Mouse (Mus musculus) inflammation-experienced regulatory T-cells, adult 6 months (primary cell): ENCODE measurements at regions not wholly inside any gene's neighbourhood (a gene's known extent, or its start where the extent isn't known, plus 50 kb on each side); places are given as distances from the start of the nearest gene placed in this dataset.

Experiments
- ATAC-seq: one replicate; pipeline ENCODE4 v1.8.0; 2017

DNA sequence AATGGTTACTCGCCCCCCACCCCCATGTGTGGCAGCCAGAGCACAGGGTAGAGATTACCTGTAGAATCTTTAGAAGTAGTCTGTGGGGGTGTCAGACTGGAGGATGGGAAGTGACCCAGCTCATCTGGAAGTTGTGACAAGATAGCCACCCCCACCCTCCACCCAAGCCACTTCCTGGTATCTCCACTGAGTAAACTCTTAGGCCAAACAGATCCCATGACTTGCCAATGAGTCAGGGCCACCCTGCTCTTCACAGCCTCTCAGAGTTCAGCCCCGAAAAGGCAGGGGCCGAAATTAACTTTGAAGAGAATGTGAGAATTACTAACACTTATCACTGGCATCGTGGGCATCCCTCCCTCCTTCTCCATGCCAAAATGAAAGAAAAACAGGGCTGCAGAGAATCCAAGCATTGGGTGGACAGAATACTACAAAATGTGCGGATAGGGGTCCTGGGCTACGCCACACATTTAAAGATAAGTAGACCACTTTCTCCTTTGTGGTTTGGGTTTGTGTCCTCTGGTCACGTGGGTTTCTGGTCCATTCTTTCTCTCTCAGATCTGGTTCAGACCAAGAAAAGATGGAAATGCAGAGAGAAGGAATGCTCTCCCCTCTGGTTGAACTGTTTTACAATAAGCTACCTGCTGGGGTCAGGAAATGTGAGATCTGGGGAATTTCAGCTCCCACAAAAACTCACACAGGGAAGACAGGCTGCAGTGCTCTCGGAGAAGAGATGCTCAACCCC, 250.6 kb downstream of the Sox9 start:
- ATAC-seq = no peak

- ATAC-seq = no peak
Observed at GRCm38 (mm10) chr11:113034911-113035310, 252.9 kb downstream of the Sox9 start.

GRCm38 (mm10) chr11:113037736-113038135, 255.7 kb downstream of the Sox9 start:
- no peak for ATAC-seq

- ATAC-seq = no peak
Observed at GRCm38 (mm10) chr11:113042710-113043109, 260.7 kb downstream of the Sox9 start.

- ATAC-seq = no peak
Observed at GRCm38 (mm10) chr11:113046200-113047051, 264.4 kb downstream of the Sox9 start.

- no peak for ATAC-seq
Observed at GRCm38 (mm10) chr11:113048158-113048557, 266.1 kb downstream of the Sox9 start.

- ATAC-seq = no peak
Observed at GRCm38 (mm10) chr11:113049593-113049992, 267.6 kb downstream of the Sox9 start.

GRCm38 (mm10) chr11:113052536-113052935, 270.5 kb downstream of the Sox9 start:
- no peak for ATAC-seq

GRCm38 (mm10) chr11:113056042-113056632, 274.1 kb downstream of the Sox9 start:
- ATAC-seq = no peak

GRCm38 (mm10) chr11:113056824-113057223, 274.8 kb downstream of the Sox9 start:
- ATAC-seq = no peak

DNA sequence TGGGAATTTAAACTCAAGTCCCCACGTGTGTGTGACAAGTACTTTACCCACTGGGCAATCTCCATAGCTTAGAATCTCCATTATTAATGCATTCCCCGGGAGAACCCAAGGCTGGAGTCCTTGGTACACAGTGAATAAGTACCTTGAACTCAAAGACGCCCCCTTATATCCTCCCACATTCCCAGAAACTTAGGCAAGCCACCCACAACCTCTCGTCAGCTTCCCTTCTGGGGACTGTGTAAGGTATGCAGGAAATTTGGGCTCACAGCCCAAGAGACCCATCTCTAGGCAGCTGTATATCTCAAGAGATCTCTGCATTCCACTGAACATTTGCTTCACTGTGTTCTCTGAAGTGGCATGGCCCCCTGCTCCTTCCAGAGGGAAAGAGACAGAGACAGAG, 288.3 kb downstream of the Sox9 start:
- no peak for ATAC-seq

- ATAC-seq = no peak
Observed at GRCm38 (mm10) chr11:113071942-113072341, 289.9 kb downstream of the Sox9 start.

- ATAC-seq = no peak
Observed at GRCm38 (mm10) chr11:113074328-113074727, 292.3 kb downstream of the Sox9 start.

DNA sequence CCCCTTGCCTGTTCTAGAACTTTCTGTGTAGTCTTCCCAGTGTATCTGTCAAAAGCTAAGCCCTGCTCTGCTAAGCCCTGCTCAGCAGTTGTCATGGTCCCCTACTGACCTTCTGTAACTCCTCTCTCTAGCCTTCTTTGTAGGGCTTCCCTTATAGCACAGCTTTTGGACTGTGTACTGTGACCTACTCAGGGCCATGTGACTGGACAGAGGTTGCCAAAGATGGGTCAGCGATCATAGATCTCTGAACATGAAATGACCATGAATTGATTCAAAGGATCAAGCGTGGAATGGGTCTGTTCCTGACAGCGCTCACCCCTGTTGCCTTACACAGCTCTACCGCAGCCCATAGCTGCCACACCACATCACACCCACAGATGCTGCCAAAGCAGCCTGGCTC, 294.3 kb downstream of the Sox9 start:
- ATAC-seq = no peak

- ATAC-seq = no peak
Observed at GRCm38 (mm10) chr11:113080311-113080710, 298.3 kb downstream of the Sox9 start.

- no peak for ATAC-seq
Observed at GRCm38 (mm10) chr11:113084442-113084841, 302.4 kb downstream of the Sox9 start.

DNA sequence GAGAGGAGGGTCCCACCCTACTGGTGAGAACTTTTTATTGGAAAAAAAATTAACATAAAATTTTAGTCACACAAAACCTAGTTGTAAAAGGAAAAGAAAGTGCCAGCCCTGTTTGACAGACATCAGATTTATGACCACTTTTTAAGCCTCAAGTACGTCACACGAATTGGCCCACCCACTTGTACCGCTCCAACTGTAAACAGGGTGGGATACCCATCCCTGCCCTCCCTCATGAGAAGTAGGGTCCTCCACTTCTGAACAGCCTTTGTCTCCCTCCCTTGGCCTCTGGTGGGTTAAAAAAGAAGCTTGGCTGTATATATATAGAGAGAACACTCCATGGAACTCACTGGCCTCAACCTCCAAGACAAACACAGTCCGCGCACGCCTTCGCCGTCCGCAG, 303.5 kb downstream of the Sox9 start:
- no peak for ATAC-seq

DNA sequence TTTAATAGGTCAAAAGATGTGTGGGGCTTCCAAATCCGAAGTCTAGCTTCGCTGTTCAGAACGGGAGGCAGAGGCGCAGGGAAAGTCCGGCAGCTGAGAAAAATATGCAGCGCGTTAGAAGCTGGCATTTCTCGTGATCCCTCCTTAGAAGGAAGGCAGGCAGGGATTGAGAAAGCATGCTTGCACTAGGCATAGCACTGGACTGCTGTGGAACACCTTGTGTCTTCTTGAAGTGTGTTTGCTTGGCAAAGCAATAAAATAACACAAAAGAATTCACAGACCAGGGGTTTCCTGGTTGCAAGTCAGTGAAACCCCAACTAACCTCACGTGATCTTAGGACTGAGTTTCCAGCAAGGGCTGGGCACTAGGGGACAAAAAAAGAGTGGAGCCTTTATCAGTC, 305.1 kb downstream of the Sox9 start:
- ATAC-seq = no peak

GRCm38 (mm10) chr11:113089637-113090351, 307.8 kb downstream of the Sox9 start:
- no peak for ATAC-seq

DNA sequence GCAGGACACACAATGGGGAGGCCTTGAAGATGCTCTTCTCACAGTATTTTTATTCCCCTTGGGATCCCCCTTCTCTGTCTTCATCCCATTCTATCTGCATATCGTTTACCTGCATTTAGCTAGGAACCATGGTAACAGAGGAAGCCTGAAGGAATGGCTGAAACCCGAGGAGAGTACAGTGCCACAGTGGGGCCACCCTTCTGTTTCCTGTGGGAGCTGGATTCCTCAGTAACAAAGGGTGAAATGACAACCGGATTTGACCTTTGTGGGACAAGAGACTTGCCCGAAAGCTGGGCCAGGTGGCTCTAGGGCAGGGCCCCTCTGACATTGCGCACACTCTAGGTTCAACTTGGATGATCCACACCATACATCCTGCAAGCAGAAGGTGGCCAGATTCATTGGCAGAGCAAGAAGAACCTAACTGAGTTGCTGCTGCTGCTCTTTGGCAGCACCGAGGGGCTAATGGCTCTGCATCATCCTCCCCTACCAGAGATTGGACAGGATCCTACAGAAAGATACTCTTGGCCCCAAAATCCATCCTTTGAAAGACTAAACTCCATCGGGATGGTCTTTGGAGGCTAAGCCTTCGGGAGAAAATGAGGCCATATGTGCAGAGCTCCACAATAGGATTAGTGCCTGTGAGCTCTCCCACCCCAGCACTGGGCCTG, 310.0 kb downstream of the Sox9 start:
- ATAC-seq = no peak

- ATAC-seq = no peak
Observed at GRCm38 (mm10) chr11:113093895-113094445, 311.9 kb downstream of the Sox9 start.

DNA sequence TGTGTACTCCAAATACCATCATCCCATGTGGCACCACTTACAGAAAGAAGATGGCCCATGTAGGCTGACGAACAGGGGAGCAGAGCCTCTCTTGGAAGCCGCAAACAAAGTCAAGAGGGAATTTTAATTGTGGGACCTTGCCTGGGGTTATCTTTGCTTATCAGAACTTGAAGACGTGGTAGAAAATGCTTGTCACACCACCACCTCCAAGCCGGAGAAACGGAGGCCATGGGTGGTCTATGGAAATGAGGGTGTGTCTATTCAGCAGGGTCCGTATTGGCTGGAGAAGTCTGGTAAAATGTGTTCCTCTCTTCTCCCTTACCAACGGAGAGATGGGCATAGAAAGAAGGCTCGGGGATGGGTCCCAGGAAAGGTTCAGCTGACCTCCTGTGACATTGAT, 313.6 kb downstream of the Sox9 start:
- ATAC-seq = no peak
